Mouse (Mus musculus) left cerebral cortex, postnatal 25 days (tissue): ENCODE results near the gene Ncam1. TPM values are rescaled to one million over a fixed set of nuclear protein-coding genes. Genes with fewer than 3 reads are reported as not detected.

Experiments
- DNase-seq, 2 experiments: peaks; one replicate each; pipeline ENCODE4 v3.0.0; 2022; ENCODE audit warnings: low spot score in 2 of 2, mixed read lengths in 1 of 2
- intact Hi-C: fragments of 180-260 bp; cut with DNase I; formaldehyde crosslinking; loops from one replicate; pipeline ENCODE4 v1.15.1; 2025
- total RNA-seq, 2 experiments: library from RNA; stranded (reverse); gene quantifications; 2 replicates each; pipeline ENCODE4 v1.2.3; 2021

Gene Ncam1
- total RNA-seq, 2 experiments from 2014 or later: 281 to 286 TPM

DNA sequence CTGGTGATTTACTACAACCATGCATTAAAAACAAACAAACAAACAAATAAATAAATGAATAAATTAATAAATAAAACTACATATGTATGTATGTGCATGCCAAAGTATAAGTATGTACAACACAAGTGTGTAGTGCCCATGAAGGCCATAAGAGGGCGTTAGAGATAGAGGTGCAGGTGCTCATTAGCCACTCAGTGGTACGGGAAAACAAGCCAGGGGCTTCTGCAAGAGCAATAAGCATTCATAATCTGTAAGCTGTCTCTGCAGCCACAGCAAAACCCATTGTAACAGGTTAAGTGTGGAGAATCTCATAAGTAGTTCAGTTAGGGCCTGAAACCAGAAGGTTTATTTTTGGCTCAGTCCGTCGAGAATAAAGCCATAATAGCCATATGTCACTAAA lies 41.1 kb downstream of the Ncam1 start:
- DNase-seq: peak in 1 of 2 experiments; percentile 18
- intact Hi-C loops: loop anchor here (2.0 to 5.0 kb wide), 2 partner anchors 35 to 40 kb away; partner anchors contain the start of gene Ncam1

DNA sequence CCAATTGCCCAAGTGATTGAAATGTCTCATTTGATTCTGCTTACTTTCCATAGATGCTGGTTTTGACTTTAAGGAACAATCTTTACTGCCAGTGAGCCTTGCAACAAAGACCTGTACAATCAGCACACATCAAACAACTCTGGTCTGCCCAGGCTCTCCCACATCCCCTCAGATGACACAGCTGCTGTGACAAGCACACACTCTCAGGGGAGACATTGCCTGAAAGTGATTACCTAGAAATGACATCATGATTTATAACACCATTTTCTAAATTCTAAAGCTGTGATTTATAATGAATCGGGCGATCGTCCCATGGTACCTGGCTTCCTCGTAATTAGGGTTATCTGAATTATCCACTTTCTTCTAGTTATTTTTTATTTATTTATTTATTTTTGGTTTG lies 42.0 kb downstream of the Ncam1 start:
- DNase-seq: no peak
- intact Hi-C loops: loop anchor here (2.0 to 5.0 kb wide), 2 partner anchors 34 to 41 kb away; partner anchors contain the start of gene Ncam1

DNA sequence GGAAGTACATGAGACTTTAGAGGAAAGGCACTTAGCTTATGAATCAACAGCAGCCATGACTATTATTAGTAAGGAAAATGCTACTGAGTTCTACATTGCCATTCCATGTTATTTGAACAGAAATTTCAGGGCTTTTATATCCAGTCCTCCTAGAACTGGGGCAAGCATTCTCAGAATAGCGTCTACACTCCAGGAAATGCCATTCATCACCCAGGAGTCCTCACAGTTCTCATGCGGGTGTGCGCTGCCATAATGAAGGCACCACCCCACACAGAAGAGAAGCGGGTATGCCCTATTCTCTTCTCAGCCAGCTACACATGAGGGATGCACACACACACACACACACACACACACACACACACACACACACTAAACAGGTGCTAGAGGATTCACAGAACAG lies 43.5 kb downstream of the Ncam1 start:
- intact Hi-C loops: loop anchor here (5.0 kb wide), 1 partner anchor 42 kb away; the partner anchor contains the start of gene Ncam1

GRCm38 (mm10) chr9:49751466-49751865 lies 47.3 kb downstream of the Ncam1 start:
- intact Hi-C loops: no loop called here
- DNase-seq: no peak

More for the DNA sequence above, 43.5 kb downstream of the Ncam1 start:
- peak in 1 of 2 experiments; percentile 51 for DNase-seq

DNA sequence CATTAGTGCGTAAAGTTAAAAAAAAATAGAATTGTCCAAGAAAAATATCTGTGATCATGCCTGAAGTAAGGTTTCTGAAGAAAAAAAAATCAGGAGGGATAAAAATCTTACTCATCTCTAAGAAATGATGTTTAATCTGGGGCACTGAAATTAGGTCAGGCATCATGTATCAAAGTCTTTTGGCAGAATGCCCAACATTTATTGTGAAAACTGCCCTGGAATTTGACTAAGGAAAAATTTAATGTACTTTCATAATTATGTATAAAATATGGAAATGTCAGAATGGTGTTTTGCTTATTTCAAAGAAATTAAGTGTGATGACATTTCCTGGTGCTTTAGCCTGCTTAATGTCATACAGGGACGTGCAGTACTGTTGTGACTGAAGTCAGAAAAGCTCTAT lies 52.5 kb downstream of the Ncam1 start:
- intact Hi-C loops: no loop called here
- DNase-seq: no peak

- DNase-seq: no peak
- intact Hi-C loops: no loop called here
Observed at GRCm38 (mm10) chr9:49745696-49746095, 53.0 kb downstream of the Ncam1 start.

DNA sequence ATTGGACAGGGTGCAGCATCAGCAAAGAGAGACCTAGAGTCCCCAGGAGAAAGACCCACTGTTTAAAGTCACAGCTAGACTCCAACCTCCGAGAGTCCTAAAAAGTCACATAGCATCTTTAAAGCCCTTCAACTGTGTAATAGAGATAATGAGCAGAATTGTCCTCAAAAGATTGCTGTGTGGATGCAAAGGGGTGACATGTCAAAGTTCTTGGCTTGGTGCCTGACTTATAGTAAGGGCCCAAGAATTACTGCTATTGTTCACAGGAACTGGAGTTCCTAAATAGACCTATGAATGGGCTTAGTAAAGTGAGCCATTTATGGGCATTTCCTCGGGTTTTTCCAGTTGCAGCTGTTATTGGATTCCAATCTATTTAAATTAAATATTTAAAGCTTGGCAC lies 54.4 kb downstream of the Ncam1 start:
- DNase-seq: peak in 1 of 2 experiments; percentile 19
- intact Hi-C loops: loop anchor here (5.0 kb wide), 1 partner anchor 53 kb away; the partner anchor contains the start of gene Ncam1

- intact Hi-C loops: loop anchor here (5.0 kb wide), 1 partner anchor 57 kb away; the partner anchor contains the start of gene Ncam1
- DNase-seq: peak in 1 of 2 experiments; percentile 77
Observed at GRCm38 (mm10) chr9:49739935-49740334, 58.8 kb downstream of the Ncam1 start.

DNA sequence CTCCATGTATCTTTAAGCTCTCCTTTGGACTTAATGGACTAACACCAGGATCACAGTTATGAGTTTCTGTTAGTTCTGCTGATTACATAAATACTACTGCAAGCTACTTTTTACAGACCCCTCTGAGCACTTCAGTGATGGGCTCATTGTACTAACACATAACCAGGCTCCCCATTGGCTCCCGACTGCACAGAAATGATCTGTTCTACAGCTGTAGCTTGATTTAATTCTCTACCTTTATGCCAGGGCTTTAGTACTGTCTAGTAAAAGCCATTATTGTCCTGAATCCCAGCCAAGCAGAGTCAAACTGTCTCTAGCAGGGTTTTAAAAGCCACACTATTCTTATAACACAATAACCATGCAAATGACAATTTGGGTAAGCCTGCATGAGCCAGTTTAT lies 60.2 kb downstream of the Ncam1 start:
- DNase-seq: no peak
- intact Hi-C loops: no loop called here

- intact Hi-C loops: no loop called here
- peak in 1 of 2 experiments; percentile 28 for DNase-seq
Observed at GRCm38 (mm10) chr9:49737166-49737565, 61.6 kb downstream of the Ncam1 start.

GRCm38 (mm10) chr9:49734348-49735007 lies 64.2 kb downstream of the Ncam1 start:
- intact Hi-C loops: no loop called here

DNA sequence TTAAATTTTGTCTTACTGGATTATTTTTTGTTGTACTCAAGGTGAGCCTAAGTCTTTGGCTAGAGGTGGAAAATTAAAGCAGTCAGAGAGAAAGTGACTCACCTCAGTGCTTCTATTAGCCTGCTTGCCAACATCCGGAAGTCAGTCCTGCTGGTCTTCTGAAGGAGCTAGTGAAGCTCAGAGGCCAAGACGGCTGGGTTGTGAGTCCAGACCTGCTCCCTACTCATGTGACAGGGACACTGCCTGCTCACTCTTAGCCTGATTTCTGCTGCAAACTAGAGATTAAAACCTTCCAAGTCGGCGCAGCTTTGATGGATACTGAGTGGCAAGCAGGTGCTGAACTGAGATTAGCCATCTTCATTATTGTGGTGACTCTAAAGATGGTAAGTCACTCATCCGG lies 65.0 kb downstream of the Ncam1 start:
- DNase-seq: no peak
- intact Hi-C loops: no loop called here

More at GRCm38 (mm10) chr9:49734348-49735007, 64.2 kb downstream of the Ncam1 start:
- DNase-seq: no peak

DNA sequence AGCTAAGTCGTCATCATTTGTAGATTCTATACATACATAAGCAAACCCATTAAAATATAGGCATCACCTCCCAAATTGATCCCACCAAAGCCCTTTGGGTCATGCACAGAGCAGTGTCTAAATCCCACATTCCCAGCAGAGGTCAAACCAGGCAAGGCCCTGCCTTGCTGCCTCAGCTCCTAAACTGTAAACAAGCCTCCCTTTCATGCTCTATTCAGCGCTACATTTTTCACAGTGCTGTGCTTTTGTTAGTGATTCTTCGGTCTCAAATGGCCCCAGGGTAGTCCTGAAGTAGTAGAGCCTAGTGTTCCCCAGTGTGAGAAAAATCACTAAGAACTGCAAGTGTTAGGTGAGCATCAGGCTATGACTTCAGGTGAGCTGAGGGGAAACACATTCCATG lies 69.2 kb downstream of the Ncam1 start:
- intact Hi-C loops: no loop called here
- no peak for DNase-seq

DNA sequence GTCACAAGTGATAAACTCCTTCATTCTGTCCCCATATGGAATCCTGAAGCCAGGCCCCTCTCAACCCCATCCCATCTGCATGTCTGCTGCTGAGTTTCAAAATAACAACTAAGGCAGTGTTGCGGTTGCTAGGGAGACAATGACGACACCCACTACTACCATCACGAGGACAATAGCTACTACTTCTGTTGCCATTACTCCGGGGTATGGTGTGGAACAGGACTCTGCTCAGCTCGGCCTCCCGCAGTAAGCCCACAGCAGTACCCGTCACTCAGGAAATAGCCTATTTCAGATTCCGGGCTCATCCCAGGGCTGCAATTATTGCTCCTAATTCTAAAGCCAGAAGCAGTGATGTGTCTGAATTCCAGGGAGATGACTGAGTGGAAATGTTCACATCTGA lies 70.5 kb downstream of the Ncam1 start:
- intact Hi-C loops: no loop called here
- peak; percentile 38 to 70 for DNase-seq

- DNase-seq: peak; percentile 43 to 93
- intact Hi-C loops: loop anchor here (2.0 to 5.0 kb wide), 2 partner anchors 34 to 75 kb away; partner anchors contain the start of gene Ncam1
Observed at GRCm38 (mm10) chr9:49722765-49723164, 76.0 kb downstream of the Ncam1 start.

GRCm38 (mm10) chr9:49715121-49715520 lies 83.6 kb downstream of the Ncam1 start:
- DNase-seq: no peak
- intact Hi-C loops: no loop called here

- intact Hi-C loops: no loop called here
- no peak for DNase-seq
Observed at GRCm38 (mm10) chr9:49714091-49714490, 84.6 kb downstream of the Ncam1 start.

DNA sequence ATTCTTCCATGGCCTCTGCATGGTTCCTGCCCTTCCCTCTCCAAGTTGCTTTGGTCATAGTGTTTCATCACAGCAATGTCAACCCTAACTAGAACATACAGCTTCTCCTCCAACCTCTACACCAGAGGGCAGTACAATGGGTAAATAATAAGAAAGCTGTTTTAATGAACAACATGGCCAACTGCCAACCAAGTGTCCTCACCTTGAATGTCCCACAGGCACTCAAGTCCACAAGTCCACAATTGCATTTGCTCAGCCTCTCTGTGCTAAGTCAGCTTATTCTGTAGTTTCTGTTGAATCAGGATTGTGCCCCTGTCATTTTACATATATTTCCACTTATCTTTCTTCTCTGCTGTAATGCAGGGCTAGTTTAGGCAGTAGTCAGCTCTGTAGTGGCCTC lies 91.1 kb downstream of the Ncam1 start:
- intact Hi-C loops: no loop called here
- no peak for DNase-seq

GRCm38 (mm10) chr9:49704196-49704967 lies 94.3 kb downstream of the Ncam1 start:
- intact Hi-C loops: no loop called here

GRCm38 (mm10) chr9:49695371-49695770 lies 103.4 kb downstream of the Ncam1 start:
- intact Hi-C loops: no loop called here
- DNase-seq: peak in 1 of 2 experiments; percentile 74

More at GRCm38 (mm10) chr9:49704196-49704967, 94.3 kb downstream of the Ncam1 start:
- DNase-seq: no peak
